Mouse (Mus musculus) erythroid progenitor cell, adult 5-6 weeks (primary cell): ENCODE data around the gene Il17re. TPM values are rescaled to one million over a fixed set of nuclear protein-coding genes. Genes with fewer than 3 reads are reported as not detected.

Experiments used
- ATAC-seq: replicated peaks from 2 replicates; pipeline ENCODE4 v1.8.0; 2016; ENCODE audit warnings: moderate number of reproducible peaks, mild to moderate bottlenecking, moderate TSS enrichment, inconsistent platforms; ENCODE audit not compliant: poor library complexity, low FRiP score, severe bottlenecking
- total RNA-seq, 2 experiments: library from RNA; stranded (forward) in 1 of 2; stranded (reverse) in 1 of 2; fragments of 150-400 nt in 1 of 2; fragments of 186-747, 209-891 nt in 1 of 2; gene quantifications; 2 replicates each; pipeline versions ENCODE4 v1.2.3 to v1.2.4; 2015 to 2017; ENCODE audit warnings: low replicate concordance in 2 of 2

Gene Il17re
- total RNA-seq, 2 experiments from 2014 or later: not detected

DNA sequence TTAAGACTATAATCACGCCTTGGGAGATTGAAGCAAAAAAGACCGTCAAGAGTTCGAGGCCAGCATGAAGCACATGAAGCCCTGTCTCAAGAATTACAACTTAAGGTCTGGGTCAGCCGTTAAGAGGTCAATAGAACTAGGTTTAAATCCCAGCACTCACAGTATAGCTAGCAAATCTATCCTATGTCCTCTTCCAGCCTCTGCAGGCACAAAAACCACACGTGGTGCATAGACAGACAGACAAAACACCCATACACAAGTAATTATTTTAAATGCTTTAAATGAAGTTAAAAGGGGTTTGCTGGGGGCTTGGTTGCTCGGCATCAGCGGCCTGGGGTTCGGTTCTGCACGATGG is 16.2 kb upstream of the Il17re start:
- peak; percentile 6; the same call in 1 of the 2 replicates for ATAC-seq

DNA sequence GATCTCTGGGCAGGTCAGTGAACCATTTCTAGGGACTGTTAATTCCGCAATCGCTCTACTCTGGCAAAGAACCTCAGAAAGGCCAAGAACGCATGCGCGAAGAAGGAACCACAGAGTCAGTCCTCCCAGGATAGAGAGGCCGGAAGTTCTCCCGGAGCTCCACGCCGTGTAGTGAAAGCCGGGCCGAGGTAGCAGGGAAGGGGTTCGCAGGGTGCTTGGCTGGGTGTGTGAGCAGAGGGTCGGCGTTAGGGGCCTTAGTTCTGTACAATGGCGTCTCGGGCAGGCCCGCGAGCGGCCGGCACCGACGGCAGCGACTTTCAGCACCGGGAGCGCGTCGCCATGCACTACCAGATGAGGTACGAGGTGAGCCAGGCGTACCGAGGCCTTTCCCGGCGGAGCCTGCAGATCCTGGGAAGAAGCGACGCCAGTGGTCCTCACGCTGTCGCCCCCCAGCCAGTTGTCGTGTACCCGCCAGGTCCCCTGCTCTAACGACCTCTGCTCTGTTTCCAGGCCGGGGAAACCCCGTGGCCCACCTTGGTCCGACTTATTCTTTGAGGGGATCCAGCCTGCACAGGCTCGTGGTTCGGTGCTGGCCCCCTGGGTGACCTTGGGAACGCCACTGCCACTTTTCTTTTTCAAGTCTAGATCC is 15.7 kb upstream of the Il17re start, which contains the start of gene Jagn1:
Gene Jagn1 (plus strand): TSS at position 128 of the 649 bp plus-strand sequence.
- peak; percentile 91 for ATAC-seq

- no peak for ATAC-seq
Observed at GRCm38 (mm10) chr6:113443091-113443490, 15.2 kb upstream of the Il17re start.

- ATAC-seq: no peak
Observed at GRCm38 (mm10) chr6:113444207-113444965, 13.9 kb upstream of the Il17re start.

DNA sequence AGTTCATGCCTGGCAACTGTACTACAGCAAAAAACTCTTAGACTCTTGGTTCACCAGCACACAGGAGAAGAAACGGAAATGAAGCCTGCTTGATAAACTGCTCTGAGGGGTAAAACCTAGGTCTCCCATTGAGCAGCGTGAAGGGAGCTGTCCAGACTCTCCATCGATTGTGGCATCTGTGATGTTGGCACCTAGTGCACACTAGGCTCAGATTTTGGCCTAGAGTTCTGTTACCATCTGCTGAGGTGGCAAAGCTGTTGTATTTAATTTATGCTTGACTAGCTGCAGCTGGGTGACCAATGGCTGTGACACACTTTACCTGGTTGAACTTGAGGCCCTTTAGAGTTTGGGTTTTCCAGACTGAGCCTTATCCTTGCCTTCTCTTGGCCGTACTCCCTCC is 10.6 kb upstream of the Il17re start:
- no peak for ATAC-seq

- no peak for ATAC-seq
Observed at GRCm38 (mm10) chr6:113451839-113452238, 6.4 kb upstream of the Il17re start.

DNA sequence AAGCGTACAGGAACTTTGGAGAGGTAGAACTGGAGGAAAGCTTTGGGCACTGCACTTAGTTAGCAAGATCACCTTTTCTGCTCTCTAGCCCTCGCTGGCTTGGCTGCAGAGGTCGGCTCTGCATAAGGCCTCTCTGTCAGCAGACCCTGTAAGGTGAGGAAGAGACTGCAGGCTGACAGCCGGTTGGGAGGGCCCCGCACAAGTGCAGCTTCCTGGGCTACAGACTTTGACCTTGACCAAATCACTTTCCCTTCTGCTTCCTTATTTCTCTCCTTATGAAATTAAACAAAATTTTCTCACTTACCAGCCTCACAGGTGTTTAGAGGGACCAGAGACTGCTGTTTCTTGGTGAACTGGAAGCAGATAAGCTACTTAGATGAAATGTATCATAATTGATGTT is 3.3 kb upstream of the Il17re start:
- no peak for ATAC-seq

DNA sequence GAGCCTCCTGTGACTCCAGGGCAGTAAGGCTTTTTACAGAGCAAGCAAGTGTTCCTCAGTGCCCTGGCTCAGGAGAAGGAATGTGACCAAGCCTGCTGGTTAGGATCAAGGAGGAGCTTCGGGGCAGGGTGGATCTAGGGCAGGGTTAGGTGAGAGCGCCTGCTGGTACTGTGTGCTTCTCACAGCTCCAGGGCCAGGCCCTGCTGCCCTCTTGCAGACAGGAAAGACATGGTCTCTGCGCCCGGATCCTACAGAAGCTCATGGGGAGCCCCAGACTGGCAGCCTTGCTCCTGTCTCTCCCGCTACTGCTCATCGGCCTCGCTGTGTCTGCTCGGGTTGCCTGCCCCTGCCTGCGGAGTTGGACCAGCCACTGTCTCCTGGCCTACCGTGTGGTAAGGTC is 351 bp downstream of the Il17re start:
- ATAC-seq: no peak

DNA sequence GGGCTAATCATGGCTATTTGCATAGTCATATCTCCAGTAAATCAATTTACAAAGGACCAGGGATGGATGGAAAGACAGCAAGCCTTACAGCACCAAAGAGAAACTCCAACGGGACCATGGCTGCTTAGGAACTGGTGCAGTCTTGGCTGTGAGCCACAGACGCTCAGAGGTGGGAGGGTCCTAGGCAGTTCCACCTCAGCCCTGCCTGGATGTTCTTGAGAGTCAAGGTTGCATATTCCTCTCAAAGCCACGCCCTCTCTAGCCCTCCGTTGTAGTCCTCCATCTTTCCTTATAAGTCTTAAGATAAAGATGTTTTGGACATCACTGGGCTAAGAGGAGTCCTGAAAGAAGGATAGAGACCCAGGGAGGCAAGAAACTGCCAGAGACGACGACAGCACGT is 5.8 kb downstream of the Il17re start:
- no peak for ATAC-seq

- no peak for ATAC-seq
Observed at GRCm38 (mm10) chr6:113465602-113466001, 7.3 kb downstream of the Il17re start.

DNA sequence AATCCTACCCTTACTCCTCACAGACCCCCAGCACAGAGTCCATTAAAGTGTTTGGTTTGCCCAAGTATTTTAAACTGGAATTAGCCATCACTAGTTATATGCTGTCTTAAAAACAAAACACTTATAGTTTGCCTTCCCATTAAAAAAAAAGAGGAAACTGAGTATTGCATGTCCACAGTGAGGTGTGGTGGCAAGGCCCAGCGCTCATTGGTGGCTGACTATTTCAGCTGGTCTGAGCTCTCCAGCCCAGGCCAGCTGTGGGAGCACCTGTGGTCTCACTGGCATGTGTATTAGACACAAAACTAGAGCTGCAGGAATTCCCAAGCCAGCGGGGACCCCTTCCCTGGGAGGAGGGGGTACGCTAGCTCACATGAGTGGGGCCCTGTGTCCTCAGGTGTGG is 10.2 kb downstream of the Il17re start:
- no peak for ATAC-seq

DNA sequence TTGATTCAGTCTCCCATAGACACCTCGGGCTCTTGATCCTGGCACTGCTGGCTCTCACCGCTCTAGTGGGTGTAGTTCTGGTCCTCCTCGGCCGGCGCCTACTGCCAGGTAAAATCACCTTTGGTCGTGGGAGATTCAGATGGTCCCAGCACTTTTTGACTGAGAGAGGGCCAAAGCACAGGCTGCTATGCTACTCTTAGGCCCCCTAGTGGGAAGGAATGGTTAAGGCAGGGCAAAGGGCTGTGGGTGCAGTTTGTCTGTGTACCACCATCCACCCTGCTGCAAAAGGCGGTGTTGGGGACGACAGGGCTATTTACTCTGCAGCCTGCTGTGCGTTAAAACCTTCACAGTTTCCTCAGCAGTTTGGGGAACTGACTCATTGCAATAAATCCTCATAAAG is 10.7 kb downstream of the Il17re start:
- ATAC-seq: peak; percentile 61

DNA sequence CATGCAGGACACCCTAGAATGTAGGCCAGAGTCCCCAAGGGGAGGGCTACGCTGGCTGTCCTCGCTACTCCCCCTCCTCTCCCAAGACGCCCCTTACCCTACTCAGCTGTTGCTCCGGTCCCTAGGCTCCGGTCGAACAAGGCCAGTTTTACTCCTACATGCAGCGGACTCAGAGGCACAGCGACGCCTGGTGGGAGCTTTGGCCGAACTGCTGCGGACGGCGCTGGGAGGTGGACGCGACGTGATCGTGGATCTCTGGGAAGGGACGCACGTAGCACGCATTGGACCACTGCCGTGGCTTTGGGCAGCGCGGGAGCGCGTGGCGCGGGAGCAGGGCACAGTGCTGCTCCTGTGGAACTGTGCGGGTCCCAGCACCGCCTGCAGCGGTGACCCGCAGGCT is 11.1 kb downstream of the Il17re start:
- ATAC-seq: no peak; the same call in 1 of the 2 replicates

DNA sequence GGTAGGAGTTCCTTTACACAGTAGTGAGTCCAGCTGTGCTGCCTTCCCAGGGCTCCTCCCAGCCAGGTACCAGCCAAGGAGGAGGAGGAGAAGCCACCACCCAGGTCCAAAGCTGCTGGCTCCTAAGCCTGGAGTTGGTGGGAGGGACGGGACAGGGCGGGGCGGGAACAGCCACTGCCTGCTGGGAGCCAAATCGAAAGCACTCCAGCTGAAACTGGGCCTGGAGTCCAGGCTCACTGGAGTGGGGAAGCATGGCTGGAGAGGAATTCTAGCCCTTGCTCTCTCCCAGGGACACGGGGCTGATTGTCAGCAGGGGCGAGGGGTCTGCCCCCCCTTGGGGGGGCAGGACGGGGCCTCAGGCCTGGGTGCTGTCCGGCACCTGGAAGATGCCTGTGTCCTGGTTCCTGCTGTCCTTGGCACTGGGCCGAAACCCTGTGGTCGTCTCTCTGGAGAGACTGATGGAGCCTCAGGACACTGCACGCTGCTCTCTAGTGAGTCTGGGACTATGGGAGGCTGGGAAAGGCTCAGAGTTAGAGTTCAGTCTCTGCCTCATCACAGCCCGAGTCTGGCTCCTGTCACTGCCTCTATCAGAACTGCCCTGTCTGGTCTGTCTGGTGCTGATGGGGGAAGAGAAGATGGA is 13.1 kb downstream of the Il17re start, which contains the start of gene Il17rc:
Gene Il17rc (plus strand): TSS at position 131 of the 640 bp plus-strand sequence.
- no peak for ATAC-seq

DNA sequence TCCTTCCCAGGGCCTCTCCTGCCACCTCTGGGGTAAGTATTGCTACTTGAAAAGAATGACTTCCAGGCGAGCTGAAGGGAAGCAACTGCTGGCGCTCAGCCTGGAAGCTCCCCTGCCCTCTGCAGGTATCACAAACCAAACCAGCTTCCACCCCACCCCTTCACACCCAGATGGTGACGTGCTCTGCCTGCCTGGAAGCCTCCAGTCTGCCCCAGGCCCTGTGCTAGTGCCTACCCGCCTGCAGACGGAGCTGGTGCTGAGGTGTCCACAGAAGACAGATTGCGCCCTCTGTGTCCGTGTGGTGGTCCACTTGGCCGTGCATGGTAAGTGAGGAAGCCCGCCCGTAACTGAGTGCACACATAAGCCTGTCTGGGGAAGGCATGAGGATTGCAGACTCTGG is 13.8 kb downstream of the Il17re start:
- no peak for ATAC-seq

DNA sequence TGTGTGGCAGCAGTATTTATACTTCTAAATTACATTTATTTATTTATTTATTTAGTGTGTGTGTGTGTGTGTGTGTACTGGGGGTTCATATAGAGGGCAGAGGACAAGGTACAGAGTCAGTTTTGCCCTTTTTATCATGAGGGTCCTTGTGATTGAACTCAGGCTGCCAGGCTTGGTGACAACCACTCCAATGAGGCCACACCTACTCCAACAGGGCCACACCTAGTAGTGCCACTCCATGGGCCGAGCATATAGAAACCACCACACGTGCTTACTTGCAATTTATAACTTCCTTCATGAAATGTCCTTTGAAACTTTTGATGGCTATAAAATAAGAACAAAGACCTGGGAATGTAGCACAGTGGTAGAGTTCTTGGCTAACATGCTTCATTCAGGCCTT is 15.0 kb downstream of the Il17re start:
- ATAC-seq: no peak

DNA sequence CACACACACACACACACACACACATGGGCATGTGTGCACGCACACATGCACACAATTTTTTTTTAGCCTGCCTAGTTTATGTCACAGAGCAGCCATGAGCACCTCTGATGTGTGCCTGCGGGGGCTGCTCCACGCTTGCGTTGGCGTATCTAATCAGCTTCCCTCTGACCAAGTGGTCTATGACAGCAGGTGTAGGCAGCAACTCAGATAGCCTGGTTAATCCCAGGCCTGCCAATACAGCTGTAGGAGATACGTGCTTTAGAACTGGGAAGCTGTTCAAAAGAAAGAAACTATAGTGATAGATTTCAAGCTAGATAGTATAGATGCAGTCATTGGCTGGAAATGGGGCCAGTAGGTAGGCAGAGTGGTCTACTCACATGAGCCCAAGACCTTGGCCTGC is 15.4 kb downstream of the Il17re start:
- ATAC-seq: no peak

DNA sequence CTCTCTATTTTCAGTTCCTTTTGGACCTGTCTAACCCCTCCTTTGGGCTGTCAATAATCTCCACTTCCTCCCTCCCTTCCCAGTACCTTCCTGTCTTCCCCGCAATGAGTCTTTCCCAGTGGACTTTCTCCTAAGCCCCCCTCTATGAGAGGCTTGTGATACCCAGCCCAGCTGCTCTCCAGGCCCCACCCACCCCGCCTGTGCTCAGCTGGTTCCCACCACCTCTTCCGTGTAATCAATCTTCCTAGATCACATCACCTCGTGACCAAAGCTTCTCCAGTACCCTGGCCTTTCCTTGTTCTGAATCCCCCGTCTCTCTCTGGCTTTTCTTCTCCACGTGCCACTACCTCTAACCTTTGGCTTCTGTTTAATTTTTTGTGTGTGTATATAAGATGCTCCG is 19.1 kb downstream of the Il17re start:
- no peak for ATAC-seq

DNA sequence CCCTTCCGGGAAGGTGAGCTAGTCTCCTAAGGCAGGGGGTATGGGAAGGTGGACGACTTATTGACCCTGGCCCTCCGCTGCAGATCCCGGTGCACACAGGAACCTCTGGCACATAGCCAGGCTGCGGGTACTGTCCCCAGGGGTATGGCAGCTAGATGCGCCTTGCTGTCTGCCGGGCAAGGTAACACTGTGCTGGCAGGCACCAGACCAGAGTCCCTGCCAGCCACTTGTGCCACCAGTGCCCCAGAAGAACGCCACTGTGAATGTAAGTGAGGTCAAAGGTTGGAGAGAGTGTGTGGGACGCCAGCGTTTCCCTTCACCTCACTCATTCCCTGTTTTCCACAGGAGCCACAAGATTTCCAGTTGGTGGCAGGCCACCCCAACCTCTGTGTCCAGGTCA is 20.6 kb downstream of the Il17re start:
- no peak for ATAC-seq

GRCm38 (mm10) chr6:113480555-113481373 is 22.5 kb downstream of the Il17re start:
- no peak for ATAC-seq
